Mouse (Mus musculus): ENCODE data around the gene Sik2. TPM values are rescaled to one million over a fixed set of nuclear protein-coding genes. Genes with fewer than 3 reads are reported as not detected.

Gene Sik2
- polyA plus RNA-seq, 1 experiment from 2014 or later, result 9.2 TPM

GRCm38 (mm10) chr9:50848821-50849220, 160.1 kb downstream of the Sik2 start:
- peak overlapping the region; percentile 35 for H3K4me2 ChIP-seq (replicated peaks; ENCODE audit: low read depth)
- no peak overlapping the region for H3K4me3 ChIP-seq (ENCODE audit: low read depth, low read length)
- ATAC-seq, result peak; percentile 12
- no peak for TF ChIP-seq CTCF (IDR thresholded peaks at IDR 0.05; ENCODE audit: low read depth)
- peaks cover 8% of the 10 kb centered on the region for H3K36me3 ChIP-seq (ENCODE audit: control insufficient read depth, insufficient read depth)
- no peaks in the 10 kb centered on the region for H3K27me3 ChIP-seq (replicated peaks; ENCODE audit: control insufficient read depth, insufficient read depth, low read length)
- no peak overlapping the region for H3K9ac ChIP-seq (ENCODE audit: low read depth, low read length)
- H3K9me3 ChIP-seq (ENCODE audit: control insufficient read depth), result no peaks in the 10 kb centered on the region
- 34% methylated on average over 5 of the region's 5 CpGs for WGBS
- 0 out of 2 replicates have a peak, but pooled peaks cover 16% of the 10 kb centered on the region for H3K4me1 ChIP-seq (replicated peaks; ENCODE audit: control insufficient read depth, insufficient read depth, low read length)
- peak overlapping the region; percentile 80 for H3K27ac ChIP-seq (ENCODE audit: low read depth, low read length)

GRCm38 (mm10) chr9:50847606-50848368, 161.1 kb downstream of the Sik2 start:
- Histone ChIP-seq H3K27me3 (replicated peaks; ENCODE audit: control insufficient read depth, insufficient read depth, low read length) (no peaks in the 10 kb centered on the region), H3K9ac (ENCODE audit: low read depth, low read length) (no peak overlapping the region), H3K4me1 (replicated peaks; ENCODE audit: control insufficient read depth, insufficient read depth, low read length) (0 out of 2 replicates have a peak, but pooled peaks cover 16% of the 10 kb centered on the region), H3K27ac (ENCODE audit: low read depth, low read length) (peak overlapping the region; percentile 80), H3K4me2 (replicated peaks; ENCODE audit: low read depth) (peak overlapping the region; percentile 35), H3K36me3 (ENCODE audit: control insufficient read depth, insufficient read depth) (peaks cover 14% of the 10 kb centered on the region), H3K9me3 (ENCODE audit: control insufficient read depth) (no peaks in the 10 kb centered on the region), H3K4me3 (ENCODE audit: low read depth, low read length) (no peak overlapping the region; the same call in 1 of the 2 replicates)
- ATAC-seq, result 0 out of 2 replicates have a peak, but pooled peaks have one; percentile 22
- 33% methylated on average over 12 of the region's 12 CpGs for WGBS
- TF ChIP-seq CTCF (IDR thresholded peaks at IDR 0.05; ENCODE audit: low read depth), result no peak

GRCm38 (mm10) chr9:50847133-50847532, 161.7 kb downstream of the Sik2 start:
- peak overlapping the region; percentile 50 for H3K27ac ChIP-seq (ENCODE audit: low read depth, low read length)

GRCm38 (mm10) chr9:50845547-50845946, 163.3 kb downstream of the Sik2 start:
- Histone ChIP-seq H3K4me2 (replicated peaks; ENCODE audit: low read depth) (0 out of 2 replicates have a peak overlapping the region, but pooled peaks have one; percentile 6), H3K27me3 (replicated peaks; ENCODE audit: control insufficient read depth, insufficient read depth, low read length) (no peaks in the 10 kb centered on the region), H3K4me3 (ENCODE audit: low read depth, low read length) (no peak overlapping the region), H3K9me3 (ENCODE audit: control insufficient read depth) (no peaks in the 10 kb centered on the region), H3K36me3 (ENCODE audit: control insufficient read depth, insufficient read depth) (peaks cover 17% of the 10 kb centered on the region), H3K4me1 (replicated peaks; ENCODE audit: control insufficient read depth, insufficient read depth, low read length) (0 out of 2 replicates have a peak, but pooled peaks cover 16% of the 10 kb centered on the region), H3K27ac (ENCODE audit: low read depth, low read length) (peak overlapping the region; percentile 62; the same call in 1 of the 2 replicates), H3K9ac (ENCODE audit: low read depth, low read length) (no peak overlapping the region)
- no peak for TF ChIP-seq CTCF (IDR thresholded peaks at IDR 0.05; ENCODE audit: low read depth)
- ATAC-seq, result no peak
- WGBS, result 46% methylated on average over 9 of the region's 9 CpGs

More at GRCm38 (mm10) chr9:50847133-50847532, 161.7 kb downstream of the Sik2 start:
- H3K27me3 ChIP-seq (replicated peaks; ENCODE audit: control insufficient read depth, insufficient read depth, low read length), result no peaks in the 10 kb centered on the region
- H3K4me1 ChIP-seq (replicated peaks; ENCODE audit: control insufficient read depth, insufficient read depth, low read length), result 0 out of 2 replicates have a peak, but pooled peaks cover 16% of the 10 kb centered on the region
- no peak for ATAC-seq
- 64% methylated on average over 6 of the region's 6 CpGs for WGBS
- no peak overlapping the region for H3K4me2 ChIP-seq (replicated peaks; ENCODE audit: low read depth)
- peaks cover 17% of the 10 kb centered on the region for H3K36me3 ChIP-seq (ENCODE audit: control insufficient read depth, insufficient read depth)
- TF ChIP-seq CTCF (IDR thresholded peaks at IDR 0.05; ENCODE audit: low read depth), result no peak
- H3K9me3 ChIP-seq (ENCODE audit: control insufficient read depth), result no peaks in the 10 kb centered on the region
- no peak overlapping the region for H3K4me3 ChIP-seq (ENCODE audit: low read depth, low read length)
- H3K9ac ChIP-seq (ENCODE audit: low read depth, low read length), result no peak overlapping the region

GRCm38 (mm10) chr9:50845081-50845480, 163.8 kb downstream of the Sik2 start, which contains the start of gene Ppp2r1b:
Ppp2r1b (plus strand) TSS chr9:50845301.
- no peak for ATAC-seq

More at GRCm38 (mm10) chr9:50845081-50845480, 163.8 kb downstream of the Sik2 start, which contains the start of gene Ppp2r1b:
- Histone ChIP-seq H3K4me1 (replicated peaks; ENCODE audit: control insufficient read depth, insufficient read depth, low read length) (0 out of 2 replicates have a peak, but pooled peaks cover 13% of the 10 kb centered on the region), H3K9me3 (ENCODE audit: control insufficient read depth) (no peaks in the 10 kb centered on the region), H3K27ac (ENCODE audit: low read depth, low read length) (peak within 1 kb of the TSS; percentile 62), H3K4me2 (replicated peaks; ENCODE audit: low read depth) (0 out of 2 replicates have a peak within 1 kb of the TSS, but pooled peaks have one; percentile 6), H3K4me3 (ENCODE audit: low read depth, low read length) (no peak within 1 kb of the TSS), H3K36me3 (ENCODE audit: control insufficient read depth, insufficient read depth) (peaks cover 17% of the 10 kb centered on the region), H3K9ac (ENCODE audit: low read depth, low read length) (no peak within 1 kb of the TSS), H3K27me3 (replicated peaks; ENCODE audit: control insufficient read depth, insufficient read depth, low read length) (no peaks in the 10 kb centered on the region)
- TF ChIP-seq CTCF (IDR thresholded peaks at IDR 0.05; ENCODE audit: low read depth), result no peak
- 49% methylated on average over 3 of the region's 3 CpGs for WGBS

Other genes with a start within 250 kb of the Sik2 start
- 5.1 and 6.1 TPM in 2 replicates for gene Fdxacb1, start 240.8 kb downstream of the Sik2 start, polyA plus RNA-seq (2015; fragmentation: Nextera tagmentation; extraction: Ambion mirVana)
- gene Alg9, start 234.1 kb downstream of the Sik2 start, polyA plus RNA-seq (2015; fragmentation: Nextera tagmentation; extraction: Ambion mirVana), result 15.6 and 17.3 TPM in 2 replicates
- 35.6 and 38.6 TPM in 2 replicates for gene 1110032A03Rik, start 233.6 kb downstream of the Sik2 start, polyA plus RNA-seq (2015; fragmentation: Nextera tagmentation; extraction: Ambion mirVana)
- 20.0 and 21.4 TPM in 2 replicates for gene Ppp2r1b, start 163.8 kb downstream of the Sik2 start, polyA plus RNA-seq (2015; fragmentation: Nextera tagmentation; extraction: Ambion mirVana)
- gene Btg4, start 51.8 kb upstream of the Sik2 start, polyA plus RNA-seq (2015; fragmentation: Nextera tagmentation; extraction: Ambion mirVana), result not detected in 2 replicates
- gene Layn, start 68.0 kb upstream of the Sik2 start, polyA plus RNA-seq (2015; fragmentation: Nextera tagmentation; extraction: Ambion mirVana), result 1.7 and 2.6 TPM in 2 replicates
- not detected in 2 replicates for gene 4833427G06Rik, start 93.0 kb upstream of the Sik2 start, polyA plus RNA-seq (2015; fragmentation: Nextera tagmentation; extraction: Ambion mirVana)
- gene Gm32742, start 156.4 kb upstream of the Sik2 start, polyA plus RNA-seq (2015; fragmentation: Nextera tagmentation; extraction: Ambion mirVana), result not detected in 2 replicates
- 0.08 and 0.09 TPM in 2 replicates for gene Pou2af1, start 204.6 kb upstream of the Sik2 start, polyA plus RNA-seq (2015; fragmentation: Nextera tagmentation; extraction: Ambion mirVana)